ENCODE assay signal across 16 mouse cellular contexts in the genomic region with DNA sequence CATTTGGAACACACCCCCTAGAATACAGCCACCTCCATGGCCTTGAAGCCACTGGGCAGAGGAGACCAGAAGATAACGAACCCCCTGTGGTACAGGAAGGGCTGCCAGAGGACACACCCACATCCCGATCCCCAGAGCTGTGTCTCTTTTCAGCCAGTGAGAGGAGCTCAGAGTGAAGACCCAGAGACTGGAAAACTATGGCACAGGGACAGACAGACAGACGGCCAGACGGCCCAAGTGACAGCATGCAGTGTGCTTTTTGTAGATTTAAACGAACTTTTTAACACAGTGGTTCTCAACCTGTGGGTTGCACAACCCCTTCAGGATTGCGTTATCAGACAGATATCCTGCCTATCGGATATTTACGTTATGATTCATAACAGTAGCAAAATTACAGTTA.
DNase-seq lines count a peak whose midpoint lies in the region; ATAC-seq and TF ChIP-seq lines count a peak whose summit lies in the region.
"Had no signal": no experiment of that assay in that cellular context is flagged by ENCODE, and none has a peak within 500 bp of the region (broad histone marks: within the 10 kb centered on the region; RNA-seq: fewer than 3 reads in every experiment).

No protein-coding gene starts in this region.

- no peak for DNase-seq in embryonic facial prominence, embryonic 10.5 days (ENCODE audit: low spot score)
- peak; percentile 24 for DNase-seq in heart, postnatal 4 days
- DNase-seq in heart, postnatal 36 days, result no peak
- no peak for DNase-seq in forebrain, embryonic 14.5 days (ENCODE audit: low spot score)
- no peak for DNase-seq in hindbrain, embryonic 11.5 days (ENCODE audit: low spot score)
- no peak for DNase-seq in adipocyte (ENCODE audit: low spot score)
- DNase-seq: adrenal gland, postnatal 25 days; kidney, adult 9 months; liver, embryonic 13.5 days; right cerebral cortex, postnatal 25 days; thymus, adult 2 months had no signal

- H3ac ChIP-seq in C2C12 (ENCODE audit: control insufficient read depth, insufficient read length, low read depth), result no peak overlapping the region

- no peak overlapping the region for H3K4me2 ChIP-seq in embryonic facial prominence, embryonic 15.5 days (replicated peaks)
- H3K4me2 ChIP-seq in forebrain, embryonic 14.5 days (ENCODE audit: low read length), result no peak overlapping the region
- no peak overlapping the region for H3K4me2 ChIP-seq in hindbrain, embryonic 11.5 days (replicated peaks; ENCODE audit: low read depth, low read length)
- H3K4me2 ChIP-seq: liver, embryonic 13.5 days; neural tube, embryonic 12.5 days had no signal

- H3K36me3 ChIP-seq in embryonic facial prominence, embryonic 15.5 days, result no peaks in the 10 kb centered on the region
- H3K36me3 ChIP-seq in embryonic facial prominence, embryonic 10.5 days (replicated peaks), result no peaks in the 10 kb centered on the region
- H3K36me3 ChIP-seq in C2C12 (ENCODE audit: control insufficient read depth, insufficient read depth), result no peaks in the 10 kb centered on the region
- no peaks in the 10 kb centered on the region for H3K36me3 ChIP-seq in forebrain, embryonic 14.5 days (ENCODE audit: control insufficient read depth, insufficient read depth, low read length)
- H3K36me3 ChIP-seq in hindbrain, embryonic 11.5 days (ENCODE audit: control insufficient read depth, insufficient read depth, low read length), result no peaks in the 10 kb centered on the region
- H3K36me3 ChIP-seq: heart, embryonic 12.5 days; liver, embryonic 13.5 days; neural tube, embryonic 12.5 days had no signal

- no peaks in the 10 kb centered on the region for H3K9me3 ChIP-seq in embryonic facial prominence, embryonic 15.5 days (replicated peaks)
- no peaks in the 10 kb centered on the region for H3K9me3 ChIP-seq in embryonic facial prominence, embryonic 10.5 days
- no peaks in the 10 kb centered on the region for H3K9me3 ChIP-seq in forebrain, embryonic 14.5 days (replicated peaks; ENCODE audit: control insufficient read depth, low read length)
- H3K9me3 ChIP-seq in hindbrain, embryonic 11.5 days (ENCODE audit: control insufficient read depth, low read length), result no peaks in the 10 kb centered on the region
- H3K9me3 ChIP-seq: heart, embryonic 12.5 days; liver, embryonic 13.5 days; neural tube, embryonic 12.5 days had no signal

- no peaks in the 10 kb centered on the region for H3K79me3 ChIP-seq in C2C12 (ENCODE audit: low read depth)

- H3K9ac ChIP-seq in embryonic facial prominence, embryonic 15.5 days, result no peak overlapping the region
- no peak overlapping the region for H3K9ac ChIP-seq in forebrain, embryonic 14.5 days (ENCODE audit: low read length)
- no peak overlapping the region for H3K9ac ChIP-seq in hindbrain, embryonic 11.5 days (ENCODE audit: low read depth, low read length)
- H3K9ac ChIP-seq: heart, embryonic 12.5 days; liver, embryonic 13.5 days; neural tube, embryonic 12.5 days had no signal

- WGBS in embryonic facial prominence, embryonic 15.5 days, result 51% methylated on average over 8 of the region's 8 CpGs
- 70% methylated on average over 8 of the region's 8 CpGs for WGBS in embryonic facial prominence, embryonic 10.5 days
- 63% methylated on average over 8 of the region's 8 CpGs for WGBS in forebrain, embryonic 14.5 days
- 73% methylated on average over 8 of the region's 8 CpGs for WGBS in hindbrain, embryonic 11.5 days

- H3K4me1 ChIP-seq in embryonic facial prominence, embryonic 15.5 days, result peaks cover 37% of the 10 kb centered on the region
- H3K4me1 ChIP-seq in embryonic facial prominence, embryonic 10.5 days, result peaks cover 55% of the 10 kb centered on the region
- H3K4me1 ChIP-seq in forebrain, embryonic 14.5 days (ENCODE audit: control insufficient read depth, insufficient read depth, low read length), result peaks cover 24% of the 10 kb centered on the region
- H3K4me1 ChIP-seq in hindbrain, embryonic 11.5 days (replicated peaks; ENCODE audit: control insufficient read depth, insufficient read depth, low read length), result peaks cover 6% of the 10 kb centered on the region; the same call in 1 of the 2 replicates

- no peak for TF ChIP-seq CTCF in C2C12 (IDR thresholded peaks at IDR 0.05; ENCODE audit: control insufficient read depth, insufficient read depth, insufficient read length)

- ATAC-seq in embryonic facial prominence, embryonic 15.5 days (ENCODE audit: insufficient number of reproducible peaks, low FRiP score, low TSS enrichment, low read depth), result no peak
- ATAC-seq in forebrain, embryonic 14.5 days, result 0 out of 2 replicates have a peak, but pooled peaks have one; percentile 24
- no peak for ATAC-seq in hindbrain, embryonic 11.5 days (ENCODE audit: low FRiP score)

- H3K79me2 ChIP-seq in C2C12 (ENCODE audit: control insufficient read depth, insufficient read depth), result no peaks in the 10 kb centered on the region

- H3K27me3 ChIP-seq in embryonic facial prominence, embryonic 15.5 days, result no peaks in the 10 kb centered on the region
- H3K27me3 ChIP-seq in embryonic facial prominence, embryonic 10.5 days (replicated peaks; ENCODE audit: low read depth, poor library complexity, severe bottlenecking), result 0 out of 2 replicates have a peak, but pooled peaks cover 2% of the 10 kb centered on the region
- H3K27me3 ChIP-seq in C2C12 (ENCODE audit: control insufficient read depth, insufficient read depth, insufficient read length), result peaks cover 52% of the 10 kb centered on the region
- no peaks in the 10 kb centered on the region for H3K27me3 ChIP-seq in forebrain, embryonic 14.5 days (replicated peaks; ENCODE audit: control insufficient read depth, insufficient read depth, low read length)
- H3K27me3 ChIP-seq in hindbrain, embryonic 11.5 days (ENCODE audit: control insufficient read depth, insufficient read depth, low read length), result no peaks in the 10 kb centered on the region
- H3K27me3 ChIP-seq: heart, embryonic 12.5 days; neural tube, embryonic 12.5 days had no signal

- H3K4me3 ChIP-seq in embryonic facial prominence, embryonic 15.5 days (replicated peaks), result no peak overlapping the region
- no peak overlapping the region for H3K4me3 ChIP-seq in embryonic facial prominence, embryonic 10.5 days
- H3K4me3 ChIP-seq in C2C12 (ENCODE audit: insufficient read depth, poor library complexity, severe bottlenecking), result no peak overlapping the region
- H3K4me3 ChIP-seq in forebrain, embryonic 14.5 days (ENCODE audit: low read depth, low read length), result no peak overlapping the region
- no peak overlapping the region for H3K4me3 ChIP-seq in hindbrain, embryonic 11.5 days (ENCODE audit: low read depth, low read length)
- H3K4me3 ChIP-seq: heart, embryonic 12.5 days; left cerebral cortex, adult 2 months; liver, embryonic 13.5 days; neural tube, embryonic 12.5 days had no signal

- H3K27ac ChIP-seq in embryonic facial prominence, embryonic 15.5 days (replicated peaks), result 0 out of 2 replicates have a peak overlapping the region, but pooled peaks have one; percentile 31
- H3K27ac ChIP-seq in embryonic facial prominence, embryonic 10.5 days (replicated peaks), result no peak overlapping the region
- peak overlapping the region; percentile 76 for H3K27ac ChIP-seq in forebrain, embryonic 14.5 days (ENCODE audit: low read depth, low read length)
- H3K27ac ChIP-seq in hindbrain, embryonic 11.5 days (ENCODE audit: low read depth, low read length), result no peak overlapping the region
- H3K27ac ChIP-seq: left cerebral cortex, adult 2 months; liver, embryonic 13.5 days; neural tube, embryonic 12.5 days had no signal

- intact Hi-C loops in heart, postnatal 36 days (cut with DNase I), result no loop called here

TF ChIP-seq in C2C12, 6 proteins besides CTCF, POLR2A, EP300 and RAD21:
- peak; percentile 82 for TF ChIP-seq CEBPB (IDR thresholded peaks at IDR 0.05; ENCODE audit: low read depth)
- TF ChIP-seq MYOG (IDR thresholded peaks at IDR 0.05; ENCODE audit: control insufficient read depth, extremely low read depth, insufficient read length), result no peak

Comparison
In these comparisons a context has a peak if more than half of its experiments do, and no peak if none do; other contexts are left out.
1. H3K27ac ChIP-seq: peak in embryonic facial prominence, embryonic 15.5 days (single experiment) and forebrain, embryonic 14.5 days (single experiment); none in embryonic facial prominence, embryonic 10.5 days (single experiment) and hindbrain, embryonic 11.5 days (single experiment).